Mouse (Mus musculus) heart, embryonic 16.5 days (tissue): ENCODE measurements around the gene Pop7. TPM values are rescaled to one million over a fixed set of nuclear protein-coding genes. Genes with fewer than 3 reads are reported as not detected.

Experiments
- ATAC-seq: fragments of 200-750 bp; cut with Nextera tagmentation; replicated peaks from 2 replicates; pipeline ENCODE4 v1.8.0; 2017; ENCODE audit warnings: moderate number of reproducible peaks; ENCODE audit not compliant: insufficient read depth, low FRiP score; ENCODE audit errors: extremely low read depth
- H3K27ac ChIP-seq: fragments of 300-500 bp; sonication (generic); 2 replicates; pipeline ENCODE4 v1.5.1; 2014; ENCODE audit warnings: mild to moderate bottlenecking, low read length, control low read depth, moderate library complexity
- H3K27me3 ChIP-seq: fragments of 300-500 bp; sonication (generic); 2 replicates; pipeline ENCODE4 v1.6.1; 2014; ENCODE audit warnings: low read length, mixed read lengths; ENCODE audit not compliant: control insufficient read depth, insufficient read depth
- H3K36me3 ChIP-seq: fragments of 300-500 bp; sonication (generic); 2 replicates; pipeline ENCODE4 v1.6.1; 2014; ENCODE audit not compliant: control insufficient read depth, insufficient read depth
- H3K4me1 ChIP-seq: fragments of 300-500 bp; sonication (generic); 2 replicates; pipeline ENCODE4 v1.6.1; 2014; ENCODE audit warnings: low read length, mixed read lengths; ENCODE audit not compliant: control insufficient read depth, insufficient read depth
- H3K4me2 ChIP-seq: fragments of 300-500 bp; sonication (generic); 2 replicates; pipeline ENCODE4 v1.6.1; 2014; ENCODE audit warnings: low read depth, mild to moderate bottlenecking, control low read depth, low read length
- H3K4me3 ChIP-seq: fragments of 300-500 bp; sonication (generic); 2 replicates; pipeline ENCODE4 v1.5.1; 2014; ENCODE audit warnings: mild to moderate bottlenecking, control low read depth, low read length
- H3K9ac ChIP-seq: fragments of 300-500 bp; sonication (generic); 2 replicates; pipeline ENCODE4 v1.6.1; 2014; ENCODE audit warnings: low read length, control low read depth
- H3K9me3 ChIP-seq: fragments of 300-500 bp; sonication (generic); replicated peaks from 2 replicates; pipeline ENCODE4 v1.6.1; 2016; ENCODE audit warnings: low read length; ENCODE audit not compliant: control insufficient read depth
- WGBS: fragments of 180-500 bp; shearing (Covaris S2); extraction: QIAGEN DNeasy Blood & Tissue Kit; methylation state at CpG from one replicate; pipeline ENCODE4 v1.1.7; 2014; 5-methylcytosine and 5-hydroxymethylcytosine counted together
- polyA plus RNA-seq: library from polyadenylated mRNA; unstranded; fragments of >200 nt; fragmentation: Nextera tagmentation; extraction: Ambion mirVana; gene quantifications from 2 replicates; pipeline ENCODE4 v1.2.1, GENCODE M21; 2015

The Pop7 gene
- polyA plus RNA-seq, 1 experiment from 2014 or later: 43.3 TPM

DNA sequence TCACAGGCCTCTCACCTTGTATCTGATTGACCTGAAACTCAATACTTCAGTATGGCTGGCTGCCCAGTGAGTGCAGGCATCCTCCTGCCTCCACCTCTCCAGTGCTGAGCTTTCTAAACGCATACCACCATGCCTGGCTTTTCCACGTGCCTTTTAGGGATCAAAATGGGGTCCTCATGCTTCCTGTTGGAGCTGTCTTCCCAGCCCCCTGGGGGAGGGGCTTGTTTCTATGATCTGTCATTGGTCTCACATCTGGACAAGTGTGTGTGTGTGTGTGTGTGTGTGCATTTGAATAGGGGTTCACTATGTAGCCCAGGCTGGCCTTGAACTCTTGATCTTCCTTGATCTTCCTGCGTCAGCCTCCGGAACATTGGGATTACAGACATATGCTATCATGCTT is 35.1 kb upstream of the Pop7 start:
- H3K36me3 ChIP-seq: no peaks in the 10 kb centered on the region
- peaks cover 6% of the 10 kb centered on the region; the same call in 1 of the 2 replicates for H3K4me1 ChIP-seq
- H3K4me3 ChIP-seq: no peak overlapping the region
- 58% methylated on average over 4 of the region's 4 CpGs for WGBS
- no peak for ATAC-seq
- H3K9me3 ChIP-seq: no peaks in the 10 kb centered on the region
- no peak overlapping the region for H3K27ac ChIP-seq
- H3K4me2 ChIP-seq: no peak overlapping the region
- H3K9ac ChIP-seq: no peak overlapping the region
- H3K27me3 ChIP-seq: no peaks in the 10 kb centered on the region

DNA sequence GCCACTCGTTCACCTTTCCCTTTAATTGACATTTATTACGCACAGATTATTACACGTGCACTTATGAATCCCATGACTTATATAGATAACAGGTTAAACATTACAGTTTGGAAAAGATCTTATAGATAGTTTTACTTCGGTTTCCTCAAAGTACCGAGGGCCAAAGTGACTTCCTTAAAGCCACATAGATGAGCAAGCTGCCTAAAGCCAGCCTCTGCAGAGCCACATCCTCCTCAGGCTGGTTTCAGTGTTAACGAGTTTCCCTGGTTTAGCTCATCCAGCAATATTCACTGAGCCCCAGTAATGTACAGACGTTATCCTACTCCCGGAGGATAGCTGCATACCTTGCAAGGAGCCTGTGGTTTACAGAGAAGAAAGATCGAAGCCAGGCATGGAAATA is 33.0 kb upstream of the Pop7 start:
- no peaks in the 10 kb centered on the region for H3K36me3 ChIP-seq
- H3K27ac ChIP-seq: no peak overlapping the region
- H3K9me3 ChIP-seq: no peaks in the 10 kb centered on the region
- H3K4me2 ChIP-seq: no peak overlapping the region
- H3K27me3 ChIP-seq: no peaks in the 10 kb centered on the region
- H3K9ac ChIP-seq: no peak overlapping the region
- 75% methylated on average over 9 of the region's 9 CpGs for WGBS
- H3K4me1 ChIP-seq: peaks cover 12% of the 10 kb centered on the region
- no peak for ATAC-seq
- no peak overlapping the region for H3K4me3 ChIP-seq

DNA sequence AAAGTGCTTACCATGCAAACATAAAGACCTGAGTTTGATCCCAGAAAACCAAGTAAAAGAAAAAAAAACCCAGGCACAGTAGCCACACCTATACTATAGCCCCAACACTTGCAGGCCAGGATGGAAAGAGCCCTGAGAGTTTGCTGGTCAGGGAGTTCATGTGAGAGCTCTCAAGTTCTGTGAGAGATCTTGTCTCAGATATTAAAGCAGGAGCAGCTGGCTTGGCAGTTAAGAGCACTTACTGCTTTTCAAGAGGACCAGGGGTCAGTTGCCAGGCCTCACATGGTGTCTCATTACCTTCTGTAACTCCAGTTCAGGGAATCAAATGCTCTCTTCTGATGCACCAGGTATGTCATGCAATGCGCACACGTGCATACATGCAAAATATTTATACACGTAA is 32.4 kb upstream of the Pop7 start:
- H3K4me3 ChIP-seq: no peak overlapping the region
- no peak overlapping the region for H3K4me2 ChIP-seq
- H3K9me3 ChIP-seq: no peaks in the 10 kb centered on the region
- ATAC-seq: no peak
- no peaks in the 10 kb centered on the region for H3K27me3 ChIP-seq
- 78% methylated on average over 3 of the region's 3 CpGs for WGBS
- peaks cover 16% of the 10 kb centered on the region for H3K4me1 ChIP-seq
- no peak overlapping the region for H3K9ac ChIP-seq
- peaks cover 4% of the 10 kb centered on the region; the same call in 1 of the 2 replicates for H3K36me3 ChIP-seq
- no peak overlapping the region for H3K27ac ChIP-seq

DNA sequence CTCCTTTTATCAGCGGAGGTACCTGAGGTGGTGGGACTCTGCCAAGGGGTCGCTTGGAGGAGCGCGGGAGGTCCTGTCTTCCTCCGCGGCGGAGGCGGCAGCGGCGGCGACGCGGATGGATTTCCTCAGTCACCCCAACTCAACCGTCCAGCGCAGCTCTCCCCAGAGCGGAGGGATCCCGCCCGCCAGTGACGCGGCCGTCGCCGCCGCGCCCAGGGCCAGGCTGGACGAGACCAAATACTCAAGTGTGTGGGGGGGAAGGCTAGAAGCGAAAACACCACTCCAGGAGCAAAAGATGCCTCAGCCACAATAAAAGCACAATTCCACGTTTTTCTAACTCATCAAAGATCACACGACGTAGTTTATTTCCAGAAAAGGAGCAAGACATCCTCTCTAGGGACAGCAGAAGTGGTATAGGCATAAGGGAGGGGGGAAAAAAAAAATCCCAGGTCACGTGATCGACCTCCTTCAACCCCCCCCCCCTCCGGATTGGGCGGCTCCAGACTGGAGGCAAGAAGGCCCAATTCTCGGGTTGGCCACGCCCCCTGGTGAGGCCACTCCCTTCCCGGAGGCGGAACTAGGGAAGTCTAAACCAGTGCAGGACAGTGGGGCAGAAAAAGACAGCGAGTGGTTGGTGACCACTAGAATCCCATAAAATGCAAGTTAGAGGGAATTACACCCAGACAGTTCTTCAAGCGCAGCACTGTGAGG is 31.0 kb upstream of the Pop7 start, which contains the start of the genes Epo and Gnb2:
Epo (minus strand) TSS at position 126 of the 711 bp plus-strand sequence.
Gnb2 (minus strand) TSS at position 394 of the 711 bp plus-strand sequence.
- peak; percentile 79 for ATAC-seq
- Histone ChIP-seq H3K4me3 (peak within 1 kb of the TSS; percentile 59), H3K9ac (peak within 1 kb of the TSS; percentile 89), H3K36me3 (peaks cover 18% of the 10 kb centered on the region), H3K9me3 (no peaks in the 10 kb centered on the region), H3K27ac (peak within 1 kb of the TSS; percentile 93), H3K4me1 (peaks cover 13% of the 10 kb centered on the region), H3K4me2 (peak within 1 kb of the TSS; percentile 93), H3K27me3 (no peaks in the 10 kb centered on the region)
- WGBS: under 1% methylated on average over 40 of the region's 40 CpGs

DNA sequence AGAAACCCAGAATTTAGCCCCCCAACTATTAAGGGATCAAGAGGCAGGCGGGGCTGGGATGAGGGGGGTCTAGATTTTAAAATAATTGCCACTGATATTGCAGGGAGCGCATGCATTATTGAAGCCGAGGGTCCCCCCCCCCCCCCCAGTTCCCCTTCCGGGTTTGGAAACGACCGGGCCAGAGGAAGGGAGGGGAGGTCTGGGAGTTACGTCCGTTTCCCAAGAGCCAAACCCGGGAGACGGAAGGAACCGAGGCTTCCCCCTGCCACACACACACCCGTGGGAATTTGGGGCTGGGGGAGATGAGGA is 30.4 kb upstream of the Pop7 start:
- Histone ChIP-seq H3K27ac (peak overlapping the region; percentile 93), H3K4me3 (peak overlapping the region; percentile 59), H3K4me2 (peak overlapping the region; percentile 93), H3K27me3 (no peaks in the 10 kb centered on the region), H3K36me3 (peaks cover 24% of the 10 kb centered on the region), H3K9ac (peak overlapping the region; percentile 89), H3K4me1 (peaks cover 13% of the 10 kb centered on the region), H3K9me3 (no peaks in the 10 kb centered on the region)
- ATAC-seq: peak; percentile 29
- WGBS: 0% methylated on average over 11 of the region's 12 CpGs

DNA sequence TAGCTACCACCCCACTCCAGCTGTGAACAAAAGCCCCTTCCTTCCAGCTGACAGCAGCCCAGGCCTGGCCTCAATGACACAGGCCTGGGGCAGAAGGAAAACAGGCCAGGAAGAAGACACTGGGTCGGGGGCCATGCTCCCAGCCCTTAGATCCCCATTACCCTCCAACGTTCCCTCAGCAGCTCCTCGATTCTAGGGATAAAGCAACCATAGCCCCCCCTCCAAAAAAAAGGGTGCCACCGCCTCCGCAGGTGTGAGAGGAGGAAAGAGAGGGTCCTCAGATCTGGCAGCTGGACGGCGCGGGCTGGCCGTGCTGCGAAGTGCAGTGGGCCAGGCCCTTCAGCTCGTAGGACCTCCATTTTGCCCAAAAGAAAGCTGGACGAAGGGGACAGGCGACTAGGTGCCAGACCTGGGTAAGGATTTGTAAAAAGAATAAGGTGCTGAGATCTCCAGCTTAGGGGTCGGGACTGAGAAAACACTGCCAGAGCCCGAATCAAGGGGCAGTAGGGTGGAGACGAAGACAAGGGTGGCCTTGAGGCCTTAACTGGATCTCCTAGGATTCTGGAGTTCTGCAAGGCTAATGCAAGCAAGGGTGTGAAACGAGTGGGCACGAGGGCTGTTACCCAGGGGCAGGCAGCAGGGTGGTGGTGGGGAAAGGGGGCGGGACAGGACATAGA is 30.0 kb upstream of the Pop7 start:
- under 1% methylated on average over 19 of the region's 19 CpGs for WGBS
- Histone ChIP-seq H3K27ac (peak overlapping the region; percentile 93), H3K36me3 (peaks cover 29% of the 10 kb centered on the region), H3K9ac (peak overlapping the region; percentile 89), H3K27me3 (no peaks in the 10 kb centered on the region), H3K4me1 (peaks cover 13% of the 10 kb centered on the region), H3K4me3 (peak overlapping the region; percentile 59), H3K9me3 (no peaks in the 10 kb centered on the region), H3K4me2 (peak overlapping the region; percentile 93)
- no peak for ATAC-seq

DNA sequence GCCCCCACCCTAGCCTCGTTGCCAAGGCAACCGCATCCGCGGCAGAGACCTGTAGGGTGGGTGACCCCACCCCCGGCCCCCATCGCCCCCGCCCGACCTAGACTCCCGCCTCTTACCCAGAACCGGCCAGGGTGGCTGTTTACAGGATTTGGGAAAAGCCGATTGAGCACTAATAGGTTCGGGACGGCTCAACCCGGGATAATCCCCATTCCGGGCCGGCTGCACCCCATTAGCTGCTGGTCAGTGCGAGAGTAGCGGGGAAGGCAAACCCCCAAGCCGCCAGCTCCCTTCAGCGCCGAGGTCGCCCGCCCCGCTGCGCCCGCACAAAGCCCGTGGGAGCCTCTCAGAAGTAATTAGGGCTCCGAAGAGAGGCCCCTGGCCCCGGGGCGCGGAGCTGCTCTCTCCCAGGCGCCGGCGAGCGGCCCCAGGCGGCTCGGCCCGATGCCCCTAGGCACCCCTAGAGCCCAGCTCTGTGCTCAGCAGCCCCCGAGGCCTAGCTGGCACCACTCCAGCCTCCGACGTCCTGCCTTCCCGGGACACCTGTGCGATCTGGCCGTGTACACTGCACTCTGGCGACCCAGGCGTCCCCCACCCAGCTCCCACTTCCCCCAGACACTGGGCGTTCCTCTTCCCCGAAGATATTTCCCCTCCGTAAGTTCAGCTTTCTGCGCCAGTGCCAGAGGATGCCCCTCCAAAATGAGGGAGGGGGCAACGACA is 29.3 kb upstream of the Pop7 start:
- H3K4me2 ChIP-seq: peak overlapping the region; percentile 93
- H3K27me3 ChIP-seq: no peaks in the 10 kb centered on the region
- H3K9ac ChIP-seq: peak overlapping the region; percentile 89
- H3K27ac ChIP-seq: peak overlapping the region; percentile 93
- peak overlapping the region; percentile 59 for H3K4me3 ChIP-seq
- H3K36me3 ChIP-seq: peaks cover 30% of the 10 kb centered on the region
- ATAC-seq: no peak
- H3K4me1 ChIP-seq: peaks cover 13% of the 10 kb centered on the region
- under 1% methylated on average over 51 of the region's 51 CpGs for WGBS
- no peaks in the 10 kb centered on the region for H3K9me3 ChIP-seq

DNA sequence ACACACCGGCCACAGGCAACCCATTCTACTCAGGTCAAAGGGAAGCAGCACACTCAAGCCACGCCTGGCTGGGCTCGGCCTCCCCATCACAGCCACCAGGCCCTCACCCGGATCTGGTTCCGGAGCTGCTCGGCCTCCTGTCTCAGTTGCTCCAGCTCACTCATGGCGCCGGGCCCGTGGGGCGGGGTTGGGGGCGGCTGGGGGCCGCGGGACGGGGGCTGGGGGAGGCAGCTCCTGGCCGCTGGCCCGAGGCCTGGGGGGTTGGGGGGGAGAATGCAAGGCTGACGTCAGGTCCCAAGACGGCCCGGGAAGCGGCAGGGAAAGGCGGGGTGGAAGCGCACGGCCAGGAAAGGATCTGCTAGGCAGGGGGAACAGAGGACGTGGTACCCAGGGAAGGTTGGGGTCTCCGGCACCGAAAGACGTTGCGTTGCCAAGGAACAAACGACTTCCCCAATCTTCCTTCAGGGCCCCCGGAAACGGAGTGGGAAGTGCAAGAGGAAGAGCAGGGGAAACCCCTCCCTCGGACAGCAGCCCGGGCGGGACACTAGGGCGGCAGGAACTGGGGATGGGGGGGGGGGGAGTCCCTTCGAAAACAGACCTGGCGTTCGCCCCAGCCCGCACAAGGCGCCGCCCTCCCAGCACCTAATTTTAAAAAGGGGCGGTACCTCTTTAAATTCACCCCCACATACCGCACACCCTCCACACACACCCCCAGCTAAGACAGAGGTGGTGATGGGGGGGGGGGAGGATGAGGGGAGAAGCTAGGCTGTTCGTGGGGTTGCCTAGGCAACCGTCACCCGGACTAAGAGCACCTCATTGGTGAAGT is 28.5 kb upstream of the Pop7 start:
- H3K4me1 ChIP-seq: peaks cover 17% of the 10 kb centered on the region
- H3K9me3 ChIP-seq: no peaks in the 10 kb centered on the region
- H3K4me3 ChIP-seq: peak overlapping the region; percentile 59
- peaks cover 30% of the 10 kb centered on the region for H3K36me3 ChIP-seq
- peak overlapping the region; percentile 93 for H3K27ac ChIP-seq
- H3K27me3 ChIP-seq: no peaks in the 10 kb centered on the region
- peak overlapping the region; percentile 89 for H3K9ac ChIP-seq
- under 1% methylated on average over 46 of the region's 46 CpGs for WGBS
- ATAC-seq: peak; percentile 24
- H3K4me2 ChIP-seq: peak overlapping the region; percentile 93
